Mouse (Mus musculus): ENCODE results near the gene Troap. TPM values are rescaled to one million over a fixed set of nuclear protein-coding genes. Genes with fewer than 3 reads are reported as not detected.

The Troap gene
- polyA plus RNA-seq, 1 experiment from 2014 or later: 27.3 TPM

DNA sequence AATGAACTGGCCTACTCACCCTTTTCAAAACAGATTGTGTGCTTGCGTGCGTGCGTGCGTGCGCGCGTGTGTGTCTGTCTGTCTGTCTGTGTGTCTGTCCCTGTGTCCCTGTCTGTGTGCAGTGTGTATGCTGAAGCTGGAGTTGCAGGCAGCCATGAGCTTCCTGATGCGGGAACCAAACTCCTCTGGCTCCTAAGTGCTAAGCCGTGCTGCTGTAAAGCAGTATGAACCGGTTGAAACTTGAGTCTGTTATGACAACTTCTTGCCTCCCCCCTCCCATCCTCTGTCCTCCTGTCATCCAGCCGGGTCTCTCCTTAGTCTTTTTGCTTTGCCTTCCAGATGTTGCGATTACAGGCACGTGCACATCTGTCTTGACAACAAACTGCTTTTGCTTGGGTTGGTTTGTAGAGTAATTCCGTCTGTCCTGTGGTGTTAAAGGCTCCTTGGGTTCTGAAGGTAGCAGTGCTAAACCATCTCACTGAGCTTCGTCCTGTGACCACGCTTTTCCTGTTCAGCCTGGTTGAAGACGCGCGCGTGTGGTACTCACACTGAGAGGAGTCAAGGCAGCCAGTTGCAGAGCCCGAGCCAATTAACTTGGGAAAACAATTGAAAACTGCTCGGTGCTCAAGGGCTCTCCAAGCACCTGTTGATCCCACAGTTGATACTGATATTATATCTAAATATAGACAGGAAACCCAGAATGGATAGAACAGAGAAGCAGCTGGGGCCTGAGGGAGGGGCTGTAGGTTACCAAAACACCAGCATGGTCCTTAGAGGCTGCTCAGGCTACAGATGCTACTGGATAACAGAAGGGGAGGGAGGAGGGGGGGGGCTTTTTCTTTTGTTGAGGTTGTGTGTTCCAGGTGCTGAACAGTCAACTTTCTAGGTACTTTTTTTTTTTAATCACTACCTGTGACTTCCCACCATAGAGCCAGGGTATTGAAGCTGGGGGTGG, 55.9 kb downstream of the Troap start:
- Histone ChIP-seq H3K27me3 (ENCODE audit: control insufficient read depth, insufficient read depth, low read length) (no peaks in the 10 kb centered on the region), H3K27ac (ENCODE audit: low read depth, low read length) (no peak overlapping the region), H3K4me3 (ENCODE audit: low read length) (no peak overlapping the region), H3K36me3 (ENCODE audit: control insufficient read depth, insufficient read depth, low read length) (0 out of 2 replicates have a peak, but pooled peaks cover 2% of the 10 kb centered on the region), H3K9ac (ENCODE audit: low read depth, low read length) (no peak overlapping the region), H3K4me1 (ENCODE audit: control insufficient read depth, insufficient read depth, low read length) (peaks cover 35% of the 10 kb centered on the region), H3K9me3 (ENCODE audit: control insufficient read depth, low read length) (no peaks in the 10 kb centered on the region), H3K4me2 (replicated peaks; ENCODE audit: low read depth, low read length) (no peak overlapping the region)
- WGBS: 46% methylated on average over 22 of the region's 22 CpGs
- no peak for ATAC-seq (ENCODE audit: low FRiP score, low TSS enrichment)

Small RNAs within 50 kb of the gene (microRNA-seq; reads per million reads assigned to microRNA genes)
- 0.63 reads per million for gene Mir6960

Other genes starting within 250 kb of the Troap start
- gene Prkag1, start 243.1 kb upstream of the Troap start, polyA plus RNA-seq (2014; fragmentation: Nextera tagmentation; extraction: Ambion mirVana): 67.8 and 83.7 TPM in 2 replicates
- gene Kmt2d, start 203.4 kb upstream of the Troap start, polyA plus RNA-seq (2014; fragmentation: Nextera tagmentation; extraction: Ambion mirVana): 17.5 and 21.4 TPM in 2 replicates
- gene Rhebl1, start 180.0 kb upstream of the Troap start, polyA plus RNA-seq (2014; fragmentation: Nextera tagmentation; extraction: Ambion mirVana): 14.4 and 22.4 TPM in 2 replicates
- gene Dhh, start 176.0 kb upstream of the Troap start, polyA plus RNA-seq (2014; fragmentation: Nextera tagmentation; extraction: Ambion mirVana): 0.54 and 0.84 TPM in 2 replicates
- gene Lmbr1l, start 156.3 kb upstream of the Troap start, polyA plus RNA-seq (2014; fragmentation: Nextera tagmentation; extraction: Ambion mirVana): 5.5 and 8.6 TPM in 2 replicates
- gene Tuba1b, start 140.0 kb upstream of the Troap start, polyA plus RNA-seq (2014; fragmentation: Nextera tagmentation; extraction: Ambion mirVana): 1,971 and 2,088 TPM in 2 replicates
- not detected in 2 replicates for gene Gm49450, start 121.0 kb upstream of the Troap start, polyA plus RNA-seq (2014; fragmentation: Nextera tagmentation; extraction: Ambion mirVana)
- 891 and 921 TPM in 2 replicates for gene Tuba1a, start 120.9 kb upstream of the Troap start, polyA plus RNA-seq (2014; fragmentation: Nextera tagmentation; extraction: Ambion mirVana)
- 187 and 196 TPM in 2 replicates for gene Tuba1c, start 44.7 kb upstream of the Troap start, polyA plus RNA-seq (2014; fragmentation: Nextera tagmentation; extraction: Ambion mirVana)
- 0.13 and 0.31 TPM in 2 replicates for gene Prph, start 19.4 kb upstream of the Troap start, polyA plus RNA-seq (2014; fragmentation: Nextera tagmentation; extraction: Ambion mirVana)
- gene C1ql4, start 13.2 kb downstream of the Troap start, polyA plus RNA-seq (2014; fragmentation: Nextera tagmentation; extraction: Ambion mirVana): 0.43 and 1.3 TPM in 2 replicates
- 5.4 and 7.1 TPM in 2 replicates for gene Dnajc22, start 18.6 kb downstream of the Troap start, polyA plus RNA-seq (2014; fragmentation: Nextera tagmentation; extraction: Ambion mirVana)
- gene Spats2, start 51.3 kb downstream of the Troap start, polyA plus RNA-seq (2014; fragmentation: Nextera tagmentation; extraction: Ambion mirVana): 51.5 and 55.2 TPM in 2 replicates
- 0.46 and 1.4 TPM in 2 replicates for gene Kcnh3, start 150.3 kb downstream of the Troap start, polyA plus RNA-seq (2014; fragmentation: Nextera tagmentation; extraction: Ambion mirVana)
- gene Mcrs1, start 177.4 kb downstream of the Troap start, polyA plus RNA-seq (2014; fragmentation: Nextera tagmentation; extraction: Ambion mirVana): 180 and 182 TPM in 2 replicates
- gene Prpf40b, start 220.5 kb downstream of the Troap start, polyA plus RNA-seq (2014; fragmentation: Nextera tagmentation; extraction: Ambion mirVana): 39.5 and 63.9 TPM in 2 replicates
- 0.07 and 0.22 TPM in 2 replicates for gene Fam186b, start 221.3 kb downstream of the Troap start, polyA plus RNA-seq (2014; fragmentation: Nextera tagmentation; extraction: Ambion mirVana)